Mouse (Mus musculus) liver, adult 2 months (tissue): ENCODE data around the gene Vmn1r195. TPM values are rescaled to one million over a fixed set of nuclear protein-coding genes. Genes with fewer than 3 reads are reported as not detected.
"Not testable (repeated sequence)": the region's sequence is repeated elsewhere in the genome, so short reads cannot be mapped to it uniquely, and the experiment has no call there.

Source experiments
- DNase-seq: peaks from one replicate; pipeline ENCODE4 v3.0.0-alpha.2; 2011; ENCODE audit warnings: low read depth, low spot score; ENCODE audit errors: extremely low read depth
- H3K27ac ChIP-seq: fragments of 200-500 bp; replicated peaks from 2 replicates; pipeline ENCODE4 v1.5.1; 2012; ENCODE audit warnings: low read depth, mild to moderate bottlenecking, control low read depth, inconsistent platforms, low read length; ENCODE audit not compliant: insufficient read depth
- H3K27me3 ChIP-seq: fragments of 200-500 bp; 2 replicates; pipeline ENCODE4 v1.6.1; 2012; ENCODE audit warnings: mild to moderate bottlenecking, moderate library complexity, low read length, inconsistent platforms; ENCODE audit not compliant: control insufficient read depth, insufficient read depth
- H3K36me3 ChIP-seq: fragments of 200-500 bp; 2 replicates; pipeline ENCODE4 v1.6.1; 2012; ENCODE audit warnings: low read length, inconsistent platforms; ENCODE audit not compliant: control insufficient read depth, insufficient read depth
- H3K4me1 ChIP-seq: fragments of 200-500 bp; 2 replicates; pipeline ENCODE4 v1.6.1; 2011; ENCODE audit warnings: low read length; ENCODE audit not compliant: control insufficient read depth, insufficient read depth
- H3K4me3 ChIP-seq: fragments of 200-500 bp; 2 replicates; pipeline ENCODE4 v1.5.1; 2011; ENCODE audit warnings: low read depth, mild to moderate bottlenecking, control low read depth, low read length, moderate library complexity; ENCODE audit not compliant: insufficient read depth
- H3K79me2 ChIP-seq: fragments of 200-500 bp; 2 replicates; pipeline ENCODE4 v1.6.1; 2012; ENCODE audit warnings: inconsistent platforms, mild to moderate bottlenecking, low read length, moderate library complexity; ENCODE audit not compliant: control insufficient read depth, insufficient read depth
- H3K9ac ChIP-seq: fragments of 200-500 bp; 2 replicates; pipeline ENCODE4 v1.6.1; 2012; ENCODE audit warnings: low read depth, mild to moderate bottlenecking, control low read depth, inconsistent platforms, low read length
- CTCF ChIP-seq: fragments of 200-500 bp; IDR thresholded peaks from 2 replicates; pipeline ENCODE4 v1.5.1; 2011; ENCODE audit warnings: low read depth, low read length, control low read depth
- POLR2A ChIP-seq: fragments of 200-500 bp; IDR thresholded peaks from 2 replicates; pipeline ENCODE4 v1.6.1; 2011; ENCODE audit warnings: low read length, control low read depth; ENCODE audit not compliant: insufficient read depth; ENCODE audit errors: extremely low read depth
- WGBS: fragments of 180-500 bp; shearing (Covaris S2); methylation state at CpG from one replicate; pipeline ENCODE4 v1.1.7; 2018; 5-methylcytosine and 5-hydroxymethylcytosine counted together
- polyA plus RNA-seq: library from polyadenylated mRNA; depleted of rRNA; stranded (reverse); fragments of >200 nt; gene quantifications from 2 replicates; pipeline ENCODE4 v1.2.3, GENCODE M21; 2012; rRNA removed
- total RNA-seq: library from RNA; depleted of rRNA; stranded (reverse); fragments of >200 nt; gene quantifications from 2 replicates; pipeline ENCODE4 v1.2.3, GENCODE M21; 2014; rRNA removed

Gene Vmn1r195
- not detected in 2 replicates for total RNA-seq
- polyA plus RNA-seq = not detected in 2 replicates

DNA sequence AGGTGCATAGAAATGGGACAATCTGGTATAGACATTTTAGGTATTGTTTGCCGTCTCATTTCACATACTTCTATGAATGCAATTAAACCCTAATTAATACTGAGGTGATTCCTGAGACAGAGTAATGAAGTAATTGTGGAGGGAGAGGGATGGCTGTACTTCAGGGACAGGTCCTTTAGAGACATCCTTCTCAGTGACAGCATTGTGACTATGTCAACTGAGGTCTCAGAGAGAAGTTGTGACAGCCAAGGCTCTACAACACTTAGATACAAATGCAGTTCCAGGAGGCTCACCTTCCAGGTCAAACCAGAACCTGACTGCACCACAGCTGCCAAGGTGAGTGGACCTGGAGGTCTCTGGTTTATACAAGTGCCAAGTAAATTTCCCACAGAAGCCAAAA, at the start of gene Vmn1r195:
TSS of gene Vmn1r195 (plus strand) at position 301 of the 400 bp plus-strand sequence.
- not testable (repeated sequence) for H3K27me3 ChIP-seq, H3K36me3 ChIP-seq, DNase-seq, H3K9ac ChIP-seq, H3K4me1 ChIP-seq, H3K27ac ChIP-seq, H3K79me2 ChIP-seq, H3K4me3 ChIP-seq
- 100% methylated on average over 1 of the region's 1 CpGs for WGBS

DNA sequence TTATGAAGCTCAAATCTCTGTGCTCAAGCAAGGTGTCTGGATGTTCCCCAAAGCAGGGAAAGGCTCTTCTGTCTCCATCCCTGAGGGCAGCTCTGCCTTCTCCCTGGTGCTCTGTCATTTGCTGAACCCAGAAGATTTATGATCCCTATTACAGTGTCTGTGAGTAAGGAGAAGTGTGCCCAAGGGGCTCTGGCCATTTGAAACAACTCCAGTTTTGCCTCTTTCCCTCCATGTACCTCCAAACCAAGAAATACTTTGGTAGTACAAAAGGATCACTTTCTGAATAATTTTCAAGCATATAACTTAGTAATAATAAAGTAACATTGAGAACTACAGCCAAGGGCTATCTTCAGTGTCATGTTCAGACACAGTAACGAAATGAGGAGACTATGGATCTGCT, 47.3 kb upstream of the Vmn1r195 start, which contains the start of gene Vmn1r193:
TSS of gene Vmn1r193 (minus strand) at position 101 of the 400 bp plus-strand sequence.
- not testable (repeated sequence) for H3K27me3 ChIP-seq, H3K36me3 ChIP-seq, H3K4me1 ChIP-seq, H3K79me2 ChIP-seq, DNase-seq, H3K27ac ChIP-seq, H3K4me3 ChIP-seq, H3K9ac ChIP-seq
- 73% methylated on average over 1 of the region's 1 CpGs for WGBS

GRCm38 (mm10) chr13:22243915-22244314, 26.4 kb upstream of the Vmn1r195 start, which contains the start of gene Vmn1r194:
Gene Vmn1r194, plus strand, starts transcription at chr13:22244215.
- no peaks in the 10 kb centered on the region for H3K4me1 ChIP-seq
- H3K9ac ChIP-seq = no peak within 1 kb of the TSS
- H3K79me2 ChIP-seq = no peaks in the 10 kb centered on the region
- no peak for DNase-seq
- 28% methylated on average over 1 of the region's 1 CpGs for WGBS
- no peaks in the 10 kb centered on the region for H3K27me3 ChIP-seq
- TF ChIP-seq POLR2A = no peak
- no peak for TF ChIP-seq CTCF
- H3K36me3 ChIP-seq = no peaks in the 10 kb centered on the region
- H3K4me3 ChIP-seq = no peak within 1 kb of the TSS
- no peak within 1 kb of the TSS for H3K27ac ChIP-seq

GRCm38 (mm10) chr13:22271721-22272120, 1.4 kb downstream of the Vmn1r195 start:
- Histone ChIP-seq H3K27ac (no peak overlapping the region), H3K36me3 (no peaks in the 10 kb centered on the region), H3K79me2 (no peaks in the 10 kb centered on the region), H3K27me3 (no peaks in the 10 kb centered on the region), H3K4me3 (no peak overlapping the region), H3K4me1 (no peaks in the 10 kb centered on the region), H3K9ac (no peak overlapping the region)
- DNase-seq = no peak
- TF ChIP-seq CTCF = no peak
- TF ChIP-seq POLR2A = no peak
- WGBS = 52% methylated on average over 2 of the region's 2 CpGs

- Histone ChIP-seq H3K27me3 (no peaks in the 10 kb centered on the region), H3K4me3 (no peak overlapping the region), H3K79me2 (no peaks in the 10 kb centered on the region), H3K4me1 (no peaks in the 10 kb centered on the region), H3K36me3 (no peaks in the 10 kb centered on the region), H3K27ac (no peak overlapping the region), H3K9ac (no peak overlapping the region)
- TF ChIP-seq POLR2A = no peak
- TF ChIP-seq CTCF = no peak
- 73% methylated on average over 2 of the region's 2 CpGs for WGBS
- DNase-seq = no peak
Measured at GRCm38 (mm10) chr13:22284578-22284977, 14.3 kb downstream of the Vmn1r195 start.

DNA sequence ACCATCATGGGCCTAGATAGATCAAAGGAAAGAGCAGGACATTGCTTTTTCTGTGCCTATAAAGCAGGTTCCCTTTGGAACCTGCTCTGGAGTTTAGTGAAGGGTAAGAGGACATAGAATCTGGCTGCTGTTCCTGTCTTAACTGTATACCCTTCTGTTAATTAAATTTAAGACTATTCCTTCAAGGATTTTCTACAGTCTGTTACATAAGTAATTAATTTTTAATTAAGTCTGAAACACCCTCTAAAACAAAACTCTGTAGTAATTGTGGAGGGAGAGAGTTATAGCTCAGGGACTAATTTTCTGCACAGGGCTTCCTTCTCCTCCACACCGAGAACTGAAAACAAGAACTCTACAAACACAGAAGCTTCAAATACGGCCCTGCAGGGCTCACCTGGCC, 19.3 kb downstream of the Vmn1r195 start, which contains the start of gene Vmn1r196:
TSS of gene Vmn1r196 (plus strand) at position 301 of the 400 bp plus-strand sequence.
- Histone ChIP-seq H3K4me1 (no peaks in the 10 kb centered on the region), H3K4me3 (no peak within 1 kb of the TSS), H3K79me2 (no peaks in the 10 kb centered on the region), H3K27ac (no peak within 1 kb of the TSS), H3K9ac (no peak within 1 kb of the TSS), H3K27me3 (no peaks in the 10 kb centered on the region), H3K36me3 (no peaks in the 10 kb centered on the region)
- DNase-seq = no peak
- WGBS = 77% methylated on average over 2 of the region's 2 CpGs
- TF ChIP-seq POLR2A = no peak
- TF ChIP-seq CTCF = no peak

- H3K27me3 ChIP-seq, H3K27ac ChIP-seq, H3K36me3 ChIP-seq, H3K4me1 ChIP-seq, H3K9ac ChIP-seq, DNase-seq, H3K79me2 ChIP-seq, H3K4me3 ChIP-seq: not testable (repeated sequence)
- 90% methylated on average over 5 of the region's 5 CpGs for WGBS
Measured at GRCm38 (mm10) chr13:22308075-22308474, 37.8 kb downstream of the Vmn1r195 start.
